Mouse (Mus musculus) left cerebral cortex, postnatal 4 days (tissue): Measurements from ENCODE around the gene Ext2. TPM values are rescaled to one million over a fixed set of nuclear protein-coding genes. Genes with fewer than 3 reads are reported as not detected.

ENCODE experiments used
- DNase-seq: peaks from one replicate; pipeline ENCODE4 v3.0.0-alpha.2; 2022
- intact Hi-C: fragments of 180-260 bp; cut with DNase I; formaldehyde crosslinking; loops from one replicate; pipeline ENCODE4 v1.15.1; 2025
- total RNA-seq, 2 experiments: library from RNA; stranded (reverse); gene quantifications; 2 replicates each; pipeline ENCODE4 v1.2.3; 2021

Ext2 gene
- total RNA-seq, 2 experiments from 2014 or later, result 66.8 to 68.4 TPM

DNA sequence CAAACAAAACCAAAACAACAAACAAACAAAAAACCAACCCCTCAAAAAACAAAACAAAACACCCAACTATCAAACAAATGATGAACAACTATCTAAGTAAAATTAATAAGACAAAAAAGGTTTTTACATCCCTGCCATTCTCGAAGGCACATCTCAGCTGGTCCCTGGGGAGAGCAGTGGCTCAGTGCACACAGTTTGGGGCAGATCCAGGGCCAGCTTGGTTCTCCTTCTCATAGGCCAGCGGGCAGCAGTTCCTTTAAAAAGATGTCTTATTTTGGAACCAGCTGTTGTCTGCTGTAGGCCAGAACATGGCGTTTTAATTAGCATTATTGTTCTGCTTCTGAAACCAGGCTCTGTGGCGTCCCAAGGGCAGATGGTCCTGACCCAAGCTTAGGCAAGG, 129.3 kb downstream of the Ext2 start:
- peak; percentile 78 for DNase-seq
- intact Hi-C loops, result no loop called here

GRCm38 (mm10) chr2:93690064-93690930, 132.1 kb downstream of the Ext2 start:
- intact Hi-C loops, result no loop called here
- no peak for DNase-seq

DNA sequence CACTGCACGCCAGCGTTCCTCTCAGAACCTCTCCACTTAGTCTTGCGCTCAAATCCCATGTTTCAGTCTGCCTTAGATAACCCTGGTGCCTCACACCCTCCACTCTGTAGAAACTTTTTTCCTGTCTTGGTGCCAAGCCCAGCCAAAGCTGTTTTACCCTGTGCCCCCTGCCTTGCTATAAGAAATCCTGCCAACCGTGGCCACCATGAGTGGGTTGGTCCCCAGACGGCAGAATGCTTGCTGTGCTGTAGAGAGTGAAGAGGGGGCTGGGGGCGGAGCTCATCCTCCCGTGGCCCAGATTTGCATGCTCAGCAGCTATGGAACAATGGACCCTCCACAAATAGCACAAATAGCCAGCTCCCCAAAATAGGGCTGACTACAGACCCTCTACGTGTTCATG, 138.7 kb downstream of the Ext2 start:
- intact Hi-C loops, result no loop called here
- no peak for DNase-seq

DNA sequence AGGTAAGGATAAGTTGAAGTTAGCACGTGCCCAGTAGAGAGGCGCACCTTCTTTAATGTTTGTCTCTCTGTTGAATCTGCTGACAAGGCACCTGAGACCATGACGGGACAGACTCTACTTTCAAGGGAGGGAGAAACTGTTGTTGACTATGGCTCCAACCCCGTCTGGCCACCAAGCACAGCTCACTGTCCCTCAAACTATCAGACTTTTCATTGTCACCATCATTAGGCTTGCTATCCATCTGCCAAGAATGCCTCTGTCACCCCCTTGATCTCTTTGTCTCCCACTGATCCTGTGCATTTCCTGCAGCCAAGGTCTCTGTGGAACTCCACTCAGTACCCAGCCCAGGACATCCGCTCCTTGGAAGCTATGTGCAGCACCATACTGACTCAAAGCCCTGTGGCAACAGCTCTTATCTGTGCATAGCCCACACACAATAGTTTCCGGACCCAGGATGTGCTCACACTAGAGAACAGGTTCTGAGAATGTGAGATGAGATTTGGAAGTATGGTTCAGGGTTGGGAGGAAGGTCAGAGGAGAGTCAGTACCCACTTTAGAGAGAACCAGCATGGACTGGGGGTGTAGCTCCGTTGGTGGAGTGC, 139.7 kb downstream of the Ext2 start:
- intact Hi-C loops, result no loop called here
- DNase-seq, result no peak

GRCm38 (mm10) chr2:93681321-93681720, 141.0 kb downstream of the Ext2 start:
- intact Hi-C loops, result no loop called here
- no peak for DNase-seq

DNA sequence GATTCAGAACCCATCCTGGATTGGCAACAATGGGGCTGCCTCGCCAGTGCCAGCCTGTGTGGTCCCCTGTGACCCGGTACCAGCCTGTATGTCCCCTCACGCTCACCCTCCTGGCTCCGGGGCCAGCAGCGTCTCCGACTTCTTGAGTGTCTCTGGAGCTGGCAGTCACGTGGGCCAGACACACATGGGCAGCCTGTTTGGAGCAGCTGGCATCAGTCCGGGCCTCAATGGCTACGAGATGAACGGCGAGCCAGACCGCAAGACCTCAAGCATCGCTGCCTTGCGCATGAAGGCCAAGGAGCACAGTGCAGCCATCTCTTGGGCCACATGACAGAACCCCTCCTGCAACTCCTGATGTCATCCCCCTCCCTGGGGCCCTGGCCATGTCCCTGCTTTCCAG, 145.1 kb downstream of the Ext2 start:
- intact Hi-C loops, result no loop called here
- DNase-seq, result peak; percentile 51

DNA sequence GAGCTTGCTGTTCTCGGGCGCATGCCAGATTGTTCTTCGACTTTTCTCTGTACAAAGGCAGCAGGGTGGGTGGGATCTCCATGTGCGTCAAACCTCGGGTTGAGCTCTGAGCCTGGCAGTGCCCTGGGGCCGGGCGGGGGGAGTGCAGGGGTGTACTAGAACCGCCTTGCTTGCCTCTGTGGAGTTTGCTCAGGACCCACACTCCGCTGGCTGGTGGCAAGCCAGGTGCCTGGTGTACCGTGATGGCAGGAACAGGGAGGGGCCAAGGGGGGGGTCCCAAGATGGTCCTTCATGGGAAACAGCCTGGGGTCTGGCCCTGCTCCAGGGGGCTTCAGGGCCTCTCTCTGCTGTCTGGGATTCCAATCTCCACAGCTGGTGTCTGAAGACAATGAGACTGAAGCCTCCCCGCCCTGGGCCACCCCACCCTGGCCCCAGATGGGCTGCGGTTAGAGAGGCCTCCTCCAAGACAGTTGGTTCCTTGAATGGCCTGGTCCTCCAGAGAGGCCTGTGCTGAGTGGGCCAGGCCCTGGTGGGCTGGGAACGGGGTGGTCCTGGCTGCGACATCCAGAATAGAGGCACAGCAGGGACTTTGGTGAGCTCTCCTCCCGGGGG, 150.7 kb downstream of the Ext2 start:
- intact Hi-C loops, result no loop called here
- DNase-seq, result peak; percentile 71

- no peak for DNase-seq
- intact Hi-C loops, result no loop called here
These were observed 156.1 kb downstream of the Ext2 start for GRCm38 (mm10) chr2:93666146-93666858.

GRCm38 (mm10) chr2:93665472-93665871, 156.9 kb downstream of the Ext2 start:
- DNase-seq, result no peak
- intact Hi-C loops, result no loop called here

- no peak for DNase-seq
- intact Hi-C loops, result no loop called here
These were observed 160.0 kb downstream of the Ext2 start for GRCm38 (mm10) chr2:93662240-93662865.

GRCm38 (mm10) chr2:93661096-93661495, 161.3 kb downstream of the Ext2 start:
- intact Hi-C loops, result no loop called here

DNA sequence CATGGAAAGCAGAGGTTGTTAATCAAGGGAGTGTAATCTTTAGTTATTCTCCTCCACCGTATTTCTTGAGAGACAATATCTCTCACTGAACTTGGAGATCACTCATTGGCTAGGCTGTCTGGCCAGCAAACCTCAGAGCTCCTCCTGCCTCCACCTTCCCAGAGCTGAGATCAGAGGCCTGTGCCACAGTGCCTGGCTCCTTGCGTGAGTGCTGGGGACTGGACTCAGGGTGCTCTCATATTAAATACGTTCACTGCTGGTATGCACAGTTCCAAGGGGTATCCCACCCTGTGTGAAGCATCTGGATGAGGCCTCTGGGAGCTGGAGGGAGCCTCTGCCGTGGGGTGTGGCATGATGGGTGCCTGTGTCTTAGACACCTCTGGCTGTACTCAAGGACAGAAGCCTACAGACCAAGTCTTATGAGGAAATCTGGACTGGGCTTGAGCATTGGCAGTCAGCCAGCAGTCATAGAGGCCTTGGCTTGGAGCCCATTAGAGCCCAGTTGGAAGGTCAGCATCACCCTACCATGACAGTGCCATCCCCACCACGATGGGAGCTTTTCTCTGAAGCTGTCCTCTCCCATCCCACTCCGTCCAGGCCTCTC, 162.6 kb downstream of the Ext2 start:
- intact Hi-C loops, result loop anchor here (2.0 kb wide), 1 partner anchor 183 kb away; no protein-coding TSS in a partner anchor
- DNase-seq, result no peak

More at GRCm38 (mm10) chr2:93661096-93661495, 161.3 kb downstream of the Ext2 start:
- no peak for DNase-seq

GRCm38 (mm10) chr2:93659004-93659403, 163.4 kb downstream of the Ext2 start:
- intact Hi-C loops, result loop anchor here (2.0 kb wide), 1 partner anchor 182 kb away; no protein-coding TSS in a partner anchor
- DNase-seq, result no peak

- intact Hi-C loops, result no loop called here
- DNase-seq, result no peak
These were observed 167.9 kb downstream of the Ext2 start for GRCm38 (mm10) chr2:93654336-93655055.

- intact Hi-C loops, result no loop called here
- DNase-seq, result peak; percentile 43
These were observed 173.0 kb downstream of the Ext2 start for GRCm38 (mm10) chr2:93649243-93649870.

GRCm38 (mm10) chr2:93647924-93648575, 174.3 kb downstream of the Ext2 start:
- intact Hi-C loops, result no loop called here
- DNase-seq, result no peak

DNA sequence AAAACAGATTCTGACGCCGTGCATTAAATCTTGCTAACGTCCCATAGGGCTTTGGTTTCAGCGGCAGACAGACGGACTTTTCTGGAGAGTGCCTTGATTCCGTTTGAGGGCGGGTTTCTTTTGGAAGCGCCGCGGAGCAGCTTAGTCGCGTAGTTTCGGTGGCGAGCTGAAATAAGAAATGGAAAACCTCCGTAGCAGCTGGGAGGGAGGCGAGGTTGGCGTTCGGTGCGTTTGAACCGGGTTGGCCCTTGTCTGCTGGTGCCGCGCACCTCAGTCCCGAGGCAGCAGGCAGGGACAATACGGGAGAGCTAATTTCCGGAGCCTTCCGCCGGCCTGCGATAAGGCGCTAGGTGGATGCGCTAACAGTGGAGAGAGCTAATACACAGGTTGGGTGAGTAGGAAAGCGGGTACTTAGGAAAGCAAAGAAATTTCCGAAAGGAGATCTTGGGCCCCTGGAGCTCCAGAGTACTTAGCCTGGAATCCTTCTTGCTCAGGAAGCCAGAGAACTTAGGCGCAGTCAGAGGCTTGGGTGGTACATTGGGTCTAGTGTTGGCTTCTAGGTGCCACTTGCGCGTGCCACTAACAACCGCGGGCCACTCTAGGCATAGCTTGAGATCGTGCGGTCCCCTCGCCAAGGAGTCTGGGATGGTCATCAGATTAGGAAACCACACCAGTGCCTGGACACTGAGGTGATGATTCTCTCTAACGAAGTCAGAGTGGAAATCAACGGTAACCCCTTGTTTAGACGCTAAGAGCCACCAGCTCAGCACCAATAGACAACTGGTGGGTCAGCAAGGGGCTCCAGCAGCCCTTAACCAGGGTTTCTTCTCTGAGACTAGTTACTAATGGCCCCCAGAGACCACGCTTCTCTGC, 175.1 kb downstream of the Ext2 start:
- intact Hi-C loops, result no loop called here
- DNase-seq, result no peak
